22 mouse cellular contexts compared by ENCODE assay signal in genomic region chr10:101399206-101399605, GRCm38 (mm10).
DNase-seq lines count a peak whose midpoint lies in the region; ATAC-seq lines count a peak whose summit lies in the region.
"Had no signal": no experiment of that assay in that cellular context is flagged by ENCODE, and none has a peak within 500 bp of the region (broad histone marks: within the 10 kb centered on the region; RNA-seq: fewer than 3 reads in every experiment).

No protein-coding gene starts in this region.

- 68% methylated on average over 3 of the region's 3 CpGs for WGBS in forebrain, embryonic 14.5 days
- 89% methylated on average over 3 of the region's 3 CpGs for WGBS in forebrain, embryonic 10.5 days
- 63% methylated on average over 3 of the region's 3 CpGs for WGBS in neural tube, embryonic 11.5 days
- 56% methylated on average over 3 of the region's 3 CpGs for WGBS in forebrain, embryonic 16.5 days
- WGBS in neural tube, embryonic 14.5 days, result 41% methylated on average over 3 of the region's 3 CpGs

- DNase-seq in forebrain, embryonic 14.5 days (ENCODE audit: low spot score), result peak; percentile 48
- no peak for DNase-seq in forebrain, embryonic 10.5 days (ENCODE audit: extremely low spot score, low spot score)
- no peak for DNase-seq in neural tube, embryonic 11.5 days (ENCODE audit: low spot score)
- no peak for DNase-seq in neural tube, embryonic 10.5 days (ENCODE audit: extremely low spot score, low spot score)
- DNase-seq in frontal cortex, postnatal 10 days (ENCODE audit: low spot score in 2 of 2), result no peak
- DNase-seq: adrenal gland, postnatal 14 days; cerebellum, adult 11 months; cerebellum, adult 8-10 months; cerebellum, postnatal 36 days; gastrocnemius, adult 2 months; gastrocnemius, postnatal 25 days had no signal

- no peaks in the 10 kb centered on the region for H3K27me3 ChIP-seq in forebrain, embryonic 14.5 days (replicated peaks; ENCODE audit: control insufficient read depth, insufficient read depth, low read length)
- no peaks in the 10 kb centered on the region for H3K27me3 ChIP-seq in forebrain, embryonic 10.5 days (ENCODE audit: poor library complexity, severe bottlenecking)
- H3K27me3 ChIP-seq in neural tube, embryonic 11.5 days (ENCODE audit: control insufficient read depth, insufficient read depth, low read length), result no peaks in the 10 kb centered on the region
- H3K27me3 ChIP-seq in forebrain, embryonic 16.5 days (replicated peaks; ENCODE audit: control insufficient read depth, insufficient read depth, low read length), result no peaks in the 10 kb centered on the region
- H3K27me3 ChIP-seq in neural tube, embryonic 14.5 days (ENCODE audit: control insufficient read depth, insufficient read depth, low read length), result no peaks in the 10 kb centered on the region
- H3K27me3 ChIP-seq: CH12.LX; heart, embryonic 12.5 days; hindbrain, embryonic 15.5 days; Patski had no signal

- no peak overlapping the region for H3K9ac ChIP-seq in forebrain, embryonic 14.5 days (ENCODE audit: low read length)
- no peak overlapping the region for H3K9ac ChIP-seq in neural tube, embryonic 11.5 days (ENCODE audit: low read length)
- H3K9ac ChIP-seq in forebrain, embryonic 16.5 days (replicated peaks; ENCODE audit: low read depth, low read length), result no peak overlapping the region
- H3K9ac ChIP-seq in neural tube, embryonic 14.5 days (replicated peaks; ENCODE audit: low read depth, low read length), result no peak overlapping the region
- H3K9ac ChIP-seq: heart, embryonic 12.5 days; hindbrain, embryonic 15.5 days had no signal

- no peak overlapping the region for H3K27ac ChIP-seq in forebrain, embryonic 14.5 days (ENCODE audit: low read depth, low read length)
- no peak overlapping the region for H3K27ac ChIP-seq in forebrain, embryonic 10.5 days
- no peak overlapping the region for H3K27ac ChIP-seq in neural tube, embryonic 11.5 days (ENCODE audit: low read depth, low read length)
- no peak overlapping the region for H3K27ac ChIP-seq in forebrain, embryonic 16.5 days (ENCODE audit: low read length)
- H3K27ac ChIP-seq in neural tube, embryonic 14.5 days (ENCODE audit: low read depth, low read length), result no peak overlapping the region
- H3K27ac ChIP-seq: embryonic facial prominence, embryonic 10.5 days; gastrocnemius, adult 2 months; hindbrain, embryonic 10.5 days; hindbrain, embryonic 15.5 days had no signal

- ATAC-seq in forebrain, embryonic 14.5 days, result peak; percentile 63; the same call in 1 of the 2 replicates
- peak; percentile 51; the same call in 1 of the 2 replicates for ATAC-seq in neural tube, embryonic 11.5 days (ENCODE audit: insufficient read depth, low FRiP score, low TSS enrichment)
- peak; percentile 93 for ATAC-seq in forebrain, embryonic 16.5 days
- peak; percentile 77 for ATAC-seq in neural tube, embryonic 14.5 days (ENCODE audit: low read depth)
- ATAC-seq: activated CD4-positive, CD25-positive, alpha-beta regulatory T cell, adult 4 months; inflammation-experienced regulatory T-cells, adult 6 months; intestine, postnatal 0 days; Patski had no signal

- H3K9me3 ChIP-seq in forebrain, embryonic 14.5 days (replicated peaks; ENCODE audit: control insufficient read depth, low read length), result no peaks in the 10 kb centered on the region
- no peaks in the 10 kb centered on the region for H3K9me3 ChIP-seq in forebrain, embryonic 10.5 days
- H3K9me3 ChIP-seq in neural tube, embryonic 11.5 days (ENCODE audit: control insufficient read depth, low read length), result no peaks in the 10 kb centered on the region
- H3K9me3 ChIP-seq in forebrain, embryonic 16.5 days (ENCODE audit: control insufficient read depth, low read length), result no peaks in the 10 kb centered on the region
- H3K9me3 ChIP-seq in neural tube, embryonic 14.5 days (ENCODE audit: control insufficient read depth, low read length), result no peaks in the 10 kb centered on the region
- H3K9me3 ChIP-seq: embryonic facial prominence, embryonic 10.5 days; heart, embryonic 12.5 days; hindbrain, embryonic 10.5 days; hindbrain, embryonic 15.5 days had no signal

- no peaks in the 10 kb centered on the region for H3K36me3 ChIP-seq in forebrain, embryonic 14.5 days (ENCODE audit: control insufficient read depth, insufficient read depth, low read length)
- no peaks in the 10 kb centered on the region for H3K36me3 ChIP-seq in forebrain, embryonic 10.5 days (replicated peaks)
- no peaks in the 10 kb centered on the region for H3K36me3 ChIP-seq in neural tube, embryonic 11.5 days (ENCODE audit: control insufficient read depth, insufficient read depth, low read length)
- H3K36me3 ChIP-seq in forebrain, embryonic 16.5 days (ENCODE audit: control insufficient read depth, insufficient read depth), result no peaks in the 10 kb centered on the region
- no peaks in the 10 kb centered on the region for H3K36me3 ChIP-seq in neural tube, embryonic 14.5 days (ENCODE audit: control insufficient read depth, insufficient read depth, low read length)
- H3K36me3 ChIP-seq: embryonic facial prominence, embryonic 10.5 days; heart, embryonic 12.5 days; hindbrain, embryonic 10.5 days; hindbrain, embryonic 15.5 days had no signal

- H3K4me3 ChIP-seq in forebrain, embryonic 14.5 days (ENCODE audit: low read depth, low read length), result no peak overlapping the region
- H3K4me3 ChIP-seq in forebrain, embryonic 10.5 days, result no peak overlapping the region
- H3K4me3 ChIP-seq in neural tube, embryonic 11.5 days (ENCODE audit: low read depth, low read length), result no peak overlapping the region
- H3K4me3 ChIP-seq in forebrain, embryonic 16.5 days (replicated peaks; ENCODE audit: low read length), result no peak overlapping the region
- no peak overlapping the region for H3K4me3 ChIP-seq in neural tube, embryonic 14.5 days (ENCODE audit: low read depth, low read length)
- H3K4me3 ChIP-seq: embryonic facial prominence, embryonic 10.5 days; gastrocnemius, adult 2 months; heart, embryonic 12.5 days; hindbrain, embryonic 10.5 days; hindbrain, embryonic 15.5 days had no signal

- no peaks in the 10 kb centered on the region for H3K4me1 ChIP-seq in forebrain, embryonic 14.5 days (ENCODE audit: control insufficient read depth, insufficient read depth, low read length)
- no peaks in the 10 kb centered on the region for H3K4me1 ChIP-seq in forebrain, embryonic 10.5 days
- no peaks in the 10 kb centered on the region for H3K4me1 ChIP-seq in neural tube, embryonic 11.5 days (ENCODE audit: control insufficient read depth, insufficient read depth, low read length)
- H3K4me1 ChIP-seq in forebrain, embryonic 16.5 days (replicated peaks; ENCODE audit: control insufficient read depth, insufficient read depth, low read length), result no peaks in the 10 kb centered on the region
- no peaks in the 10 kb centered on the region for H3K4me1 ChIP-seq in neural tube, embryonic 14.5 days (ENCODE audit: control insufficient read depth, insufficient read depth, low read length)
- H3K4me1 ChIP-seq: embryonic facial prominence, embryonic 10.5 days; heart, embryonic 12.5 days; hindbrain, embryonic 10.5 days; hindbrain, embryonic 15.5 days had no signal

- H3K4me2 ChIP-seq in forebrain, embryonic 14.5 days (ENCODE audit: low read length), result no peak overlapping the region
- no peak overlapping the region for H3K4me2 ChIP-seq in neural tube, embryonic 11.5 days (ENCODE audit: low read depth)
- no peak overlapping the region for H3K4me2 ChIP-seq in forebrain, embryonic 16.5 days (ENCODE audit: low read length)
- H3K4me2 ChIP-seq in neural tube, embryonic 14.5 days (ENCODE audit: low read depth, low read length), result no peak overlapping the region
- H3K4me2 ChIP-seq: heart, embryonic 12.5 days; hindbrain, embryonic 15.5 days had no signal
